Mouse (Mus musculus) hindbrain, embryonic 12.5 days (tissue): ENCODE results near the gene Slc16a12. TPM values are rescaled to one million over a fixed set of nuclear protein-coding genes. Genes with fewer than 3 reads are reported as not detected.

Experiments used
- ATAC-seq: fragments of 200-750 bp; cut with Nextera tagmentation; 2 replicates; pipeline ENCODE4 v1.8.0; 2017; ENCODE audit warnings: moderate TSS enrichment; ENCODE audit not compliant: low FRiP score
- H3K27ac ChIP-seq: fragments of 300-500 bp; sonication (generic); 2 replicates; pipeline ENCODE4 v1.5.1; 2016; ENCODE audit warnings: mild to moderate bottlenecking
- H3K27me3 ChIP-seq: fragments of 300-500 bp; sonication (generic); 2 replicates; pipeline ENCODE4 v1.6.1; 2016; ENCODE audit warnings: mild to moderate bottlenecking
- H3K36me3 ChIP-seq: fragments of 300-500 bp; sonication (generic); 2 replicates; pipeline ENCODE4 v1.6.1; 2016; ENCODE audit warnings: mild to moderate bottlenecking
- H3K4me1 ChIP-seq: fragments of 300-500 bp; sonication (generic); 2 replicates; pipeline ENCODE4 v1.6.1; 2016
- H3K4me2 ChIP-seq: fragments of 300-500 bp; sonication (generic); replicated peaks from 2 replicates; pipeline ENCODE4 v1.6.1; 2016; ENCODE audit warnings: mild to moderate bottlenecking
- H3K4me3 ChIP-seq: fragments of 300-500 bp; sonication (generic); 2 replicates; pipeline ENCODE4 v1.5.1; 2016; ENCODE audit warnings: mild to moderate bottlenecking
- H3K9ac ChIP-seq: fragments of 300-500 bp; sonication (generic); 2 replicates; pipeline ENCODE4 v1.6.1; 2016; ENCODE audit warnings: mild to moderate bottlenecking, moderate library complexity
- H3K9me3 ChIP-seq: fragments of 300-500 bp; sonication (generic); replicated peaks from 2 replicates; pipeline ENCODE4 v1.6.1; 2016; ENCODE audit warnings: mild to moderate bottlenecking
- WGBS: fragments of 180-500 bp; shearing (Covaris S2); methylation state at CpG from one replicate; pipeline ENCODE4 v1.1.7; 2016; 5-methylcytosine and 5-hydroxymethylcytosine counted together
- polyA plus RNA-seq: library from polyadenylated mRNA; unstranded; fragments of >200 nt; fragmentation: Nextera tagmentation; extraction: Ambion mirVana; gene quantifications from 2 replicates; pipeline ENCODE4 v1.2.1, GENCODE M21; 2016

The Slc16a12 gene
- polyA plus RNA-seq, 1 experiment from 2014 or later: 2.5 TPM

GRCm38 (mm10) chr19:34698432-34698831, 48.7 kb downstream of the Slc16a12 start:
- no peaks in the 10 kb centered on the region for H3K36me3 ChIP-seq
- 76% methylated on average over 3 of the region's 3 CpGs for WGBS

DNA sequence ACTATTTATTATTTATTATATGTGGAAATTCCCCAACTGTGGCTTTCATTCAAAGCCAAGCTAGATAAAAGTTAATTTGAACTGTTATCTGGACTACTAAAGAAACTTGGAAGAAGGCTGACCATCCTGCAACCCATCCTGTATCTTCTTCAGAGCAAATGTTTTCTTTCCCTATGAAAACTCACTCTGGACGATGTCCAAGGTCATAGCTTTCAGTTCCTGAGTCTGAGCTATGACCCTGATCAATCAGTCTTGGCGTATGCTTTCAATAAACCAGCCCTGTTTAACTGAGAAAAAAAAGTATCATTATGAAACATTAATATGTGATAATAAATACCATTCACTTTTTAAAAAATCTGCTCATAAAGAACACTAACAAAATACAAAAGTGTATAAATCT, 49.6 kb downstream of the Slc16a12 start:
- H3K4me3 ChIP-seq: no peak overlapping the region
- H3K27me3 ChIP-seq: no peaks in the 10 kb centered on the region
- no peak overlapping the region for H3K27ac ChIP-seq
- 74% methylated on average over 2 of the region's 2 CpGs for WGBS
- H3K4me2 ChIP-seq: no peak overlapping the region
- no peaks in the 10 kb centered on the region for H3K36me3 ChIP-seq
- H3K9me3 ChIP-seq: no peaks in the 10 kb centered on the region
- H3K4me1 ChIP-seq: no peaks in the 10 kb centered on the region
- no peak for ATAC-seq
- H3K9ac ChIP-seq: no peak overlapping the region

More at GRCm38 (mm10) chr19:34698432-34698831, 48.7 kb downstream of the Slc16a12 start:
- H3K9me3 ChIP-seq: no peaks in the 10 kb centered on the region
- H3K4me2 ChIP-seq: no peak overlapping the region
- ATAC-seq: no peak
- H3K4me1 ChIP-seq: no peaks in the 10 kb centered on the region
- no peak overlapping the region for H3K4me3 ChIP-seq
- H3K27ac ChIP-seq: no peak overlapping the region
- no peaks in the 10 kb centered on the region for H3K27me3 ChIP-seq
- H3K9ac ChIP-seq: no peak overlapping the region

DNA sequence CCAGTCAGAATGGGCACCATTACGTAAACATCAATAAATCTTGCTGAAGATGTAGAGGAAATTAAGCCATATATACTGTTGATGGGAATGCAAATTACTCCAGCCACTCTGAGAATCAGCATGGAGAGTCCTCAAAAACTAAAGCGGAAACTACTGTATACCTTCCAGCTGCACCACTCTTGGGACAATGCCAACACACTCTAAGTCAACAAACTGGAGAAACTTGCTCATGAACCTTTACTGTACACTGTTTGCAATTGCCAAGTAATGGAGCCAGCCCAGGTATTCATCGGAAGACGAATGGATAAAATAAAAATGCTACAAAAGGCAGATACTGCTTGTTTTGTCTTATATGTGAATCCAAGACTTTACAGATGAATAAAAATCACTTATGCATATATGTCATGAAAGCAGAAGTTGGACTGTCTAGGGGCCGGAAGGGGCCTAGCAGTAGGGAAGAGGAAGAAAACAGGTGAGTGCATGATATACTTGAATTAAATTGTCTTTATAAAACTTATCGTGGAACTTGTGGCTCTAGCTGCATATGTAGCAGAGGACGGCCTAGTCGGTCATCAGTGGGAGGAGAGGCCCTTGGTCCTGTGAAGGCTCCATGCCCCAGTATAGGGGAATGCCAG, 50.6 kb downstream of the Slc16a12 start:
- Histone ChIP-seq H3K9me3 (no peaks in the 10 kb centered on the region), H3K4me1 (no peaks in the 10 kb centered on the region), H3K27me3 (no peaks in the 10 kb centered on the region), H3K9ac (no peak overlapping the region), H3K4me2 (no peak overlapping the region), H3K36me3 (no peaks in the 10 kb centered on the region), H3K27ac (no peak overlapping the region), H3K4me3 (no peak overlapping the region)
- no peak for ATAC-seq
- WGBS: 93% methylated on average over 8 of the region's 8 CpGs

GRCm38 (mm10) chr19:34691402-34691801, 55.7 kb downstream of the Slc16a12 start:
- Histone ChIP-seq H3K27ac (no peak overlapping the region), H3K4me2 (no peak overlapping the region), H3K9me3 (no peaks in the 10 kb centered on the region), H3K4me3 (no peak overlapping the region), H3K9ac (no peak overlapping the region), H3K4me1 (no peaks in the 10 kb centered on the region), H3K27me3 (no peaks in the 10 kb centered on the region), H3K36me3 (no peaks in the 10 kb centered on the region)
- no peak for ATAC-seq
- WGBS: 85% methylated on average over 6 of the region's 6 CpGs

- ATAC-seq: no peak
- no peak overlapping the region for H3K9ac ChIP-seq
- 100% methylated on average over 1 of the region's 1 CpGs for WGBS
- no peaks in the 10 kb centered on the region for H3K36me3 ChIP-seq
- no peak overlapping the region for H3K4me2 ChIP-seq
- H3K27ac ChIP-seq: no peak overlapping the region
- no peaks in the 10 kb centered on the region for H3K4me1 ChIP-seq
- no peaks in the 10 kb centered on the region for H3K27me3 ChIP-seq
- no peak overlapping the region for H3K4me3 ChIP-seq
- H3K9me3 ChIP-seq: no peaks in the 10 kb centered on the region
Measured at GRCm38 (mm10) chr19:34685530-34685929, 61.6 kb downstream of the Slc16a12 start.

DNA sequence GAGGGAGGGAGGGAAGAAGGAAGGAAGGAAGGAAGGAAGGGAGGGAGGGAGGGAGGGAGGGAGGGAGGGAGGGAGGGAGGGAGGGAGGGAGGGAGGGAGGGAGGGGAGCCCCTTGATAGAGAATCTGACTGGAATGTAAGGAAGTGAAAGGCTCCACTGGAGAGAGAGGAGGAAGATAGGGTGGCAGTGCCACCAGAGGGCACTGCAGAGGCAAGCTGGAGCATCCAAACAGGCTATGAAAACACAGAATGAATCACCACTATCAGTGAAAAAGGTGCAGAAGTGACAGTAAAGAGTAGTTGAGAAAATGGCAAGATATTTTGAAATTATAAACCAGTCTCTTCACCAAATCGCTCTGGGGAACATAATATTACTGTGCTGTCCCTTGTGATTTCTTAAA, 62.2 kb downstream of the Slc16a12 start:
- Histone ChIP-seq H3K36me3 (no peaks in the 10 kb centered on the region), H3K4me1 (no peaks in the 10 kb centered on the region), H3K27me3 (no peaks in the 10 kb centered on the region), H3K27ac (no peak overlapping the region), H3K9ac (no peak overlapping the region), H3K4me2 (no peak overlapping the region), H3K9me3 (no peaks in the 10 kb centered on the region), H3K4me3 (no peak overlapping the region)
- no peak for ATAC-seq
- WGBS: 50% methylated on average over 1 of the region's 1 CpGs

DNA sequence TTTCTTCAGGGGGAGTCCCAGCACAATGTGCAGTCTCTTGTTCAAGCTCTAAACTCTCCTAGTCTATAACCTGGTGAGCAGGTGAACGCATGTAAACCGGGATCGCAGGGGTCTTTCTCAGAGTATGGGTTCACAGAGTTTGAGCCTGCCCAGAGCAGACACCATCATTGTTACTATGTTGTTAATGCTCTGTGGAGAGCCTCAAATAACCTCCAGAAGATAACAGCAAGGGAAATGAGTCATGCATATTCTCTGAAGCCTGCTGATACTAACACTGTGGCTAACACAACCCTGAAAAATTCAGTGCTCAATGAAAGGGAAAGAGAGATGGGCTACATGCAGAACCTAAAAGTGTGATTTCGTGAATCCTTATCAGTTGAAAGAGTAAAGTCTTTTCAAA, 68.7 kb downstream of the Slc16a12 start:
- Histone ChIP-seq H3K9me3 (no peaks in the 10 kb centered on the region), H3K36me3 (no peaks in the 10 kb centered on the region), H3K9ac (no peak overlapping the region), H3K4me2 (no peak overlapping the region), H3K27ac (no peak overlapping the region), H3K4me1 (no peaks in the 10 kb centered on the region), H3K4me3 (no peak overlapping the region), H3K27me3 (no peaks in the 10 kb centered on the region)
- no peak for ATAC-seq
- WGBS: 87% methylated on average over 4 of the region's 4 CpGs

DNA sequence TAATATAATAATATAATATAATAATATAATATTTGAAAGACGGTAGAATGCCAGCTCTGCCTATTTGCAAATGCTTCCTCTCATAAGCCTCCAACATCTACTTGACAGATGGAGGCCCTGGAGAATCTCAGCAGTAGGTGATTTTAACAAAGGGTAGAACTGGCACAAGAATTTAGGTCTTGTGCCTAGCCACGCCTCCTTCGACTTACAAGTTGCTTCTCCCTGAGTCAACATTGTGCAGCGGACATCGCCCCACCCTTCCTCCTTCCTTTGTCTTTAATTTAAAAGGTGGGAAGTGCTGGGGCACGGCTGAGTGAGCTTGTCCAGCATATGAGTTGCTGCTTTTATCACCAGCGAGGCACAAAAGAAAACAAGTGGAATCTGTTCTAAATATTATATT, 73.6 kb downstream of the Slc16a12 start:
- H3K36me3 ChIP-seq: no peaks in the 10 kb centered on the region
- H3K9me3 ChIP-seq: no peaks in the 10 kb centered on the region
- WGBS: 71% methylated on average over 7 of the region's 7 CpGs
- H3K9ac ChIP-seq: no peak overlapping the region
- no peaks in the 10 kb centered on the region for H3K27me3 ChIP-seq
- no peaks in the 10 kb centered on the region for H3K4me1 ChIP-seq
- H3K4me2 ChIP-seq: no peak overlapping the region
- no peak overlapping the region for H3K4me3 ChIP-seq
- no peak overlapping the region for H3K27ac ChIP-seq
- no peak for ATAC-seq

GRCm38 (mm10) chr19:34666127-34666526, 81.0 kb downstream of the Slc16a12 start:
- no peak for ATAC-seq

DNA sequence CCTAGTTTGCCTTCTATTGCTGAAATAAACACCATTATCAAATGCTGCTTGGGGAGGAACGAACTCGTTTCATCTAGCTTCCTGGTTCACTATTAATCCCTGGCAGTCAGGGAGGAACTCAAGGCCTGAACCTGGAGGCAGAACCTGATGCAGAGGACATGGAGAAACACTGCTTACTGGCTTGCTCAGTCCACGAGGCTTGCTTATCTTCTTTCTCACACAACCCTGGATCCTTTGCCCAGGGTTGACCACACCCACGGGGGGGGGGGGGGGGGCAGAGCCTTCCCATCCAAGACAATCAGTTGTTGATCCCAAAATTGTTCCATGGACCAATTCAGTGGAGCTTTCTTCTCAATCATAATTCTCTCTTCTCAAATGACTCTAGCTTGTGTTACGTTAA, 84.3 kb downstream of the Slc16a12 start:
- 58% methylated on average over 5 of the region's 5 CpGs for WGBS

More at GRCm38 (mm10) chr19:34666127-34666526, 81.0 kb downstream of the Slc16a12 start:
- Histone ChIP-seq H3K9me3 (no peaks in the 10 kb centered on the region), H3K36me3 (no peaks in the 10 kb centered on the region), H3K4me2 (no peak overlapping the region), H3K27ac (no peak overlapping the region), H3K9ac (no peak overlapping the region), H3K4me3 (no peak overlapping the region), H3K4me1 (no peaks in the 10 kb centered on the region), H3K27me3 (no peaks in the 10 kb centered on the region)
- WGBS: 1% methylated on average over 5 of the region's 5 CpGs

GRCm38 (mm10) chr19:34662067-34662507, 85.0 kb downstream of the Slc16a12 start:
- H3K4me2 ChIP-seq: peak overlapping the region; percentile 50
- H3K36me3 ChIP-seq: no peaks in the 10 kb centered on the region
- peak; percentile 92 for ATAC-seq
- H3K27me3 ChIP-seq: no peaks in the 10 kb centered on the region
- 17% methylated on average over 13 of the region's 13 CpGs for WGBS
- peak overlapping the region; percentile 29 for H3K4me3 ChIP-seq
- H3K9me3 ChIP-seq: no peaks in the 10 kb centered on the region
- no peak overlapping the region for H3K27ac ChIP-seq
- H3K9ac ChIP-seq: no peak overlapping the region
- H3K4me1 ChIP-seq: no peaks in the 10 kb centered on the region

More for the DNA sequence above, 84.3 kb downstream of the Slc16a12 start:
- Histone ChIP-seq H3K9ac (no peak overlapping the region), H3K4me3 (no peak overlapping the region), H3K36me3 (no peaks in the 10 kb centered on the region), H3K4me2 (peak overlapping the region; percentile 50), H3K9me3 (no peaks in the 10 kb centered on the region), H3K27me3 (no peaks in the 10 kb centered on the region), H3K27ac (no peak overlapping the region), H3K4me1 (no peaks in the 10 kb centered on the region)
- ATAC-seq: no peak

GRCm38 (mm10) chr19:34656511-34657298, 90.4 kb downstream of the Slc16a12 start:
- no peaks in the 10 kb centered on the region for H3K36me3 ChIP-seq
- no peak for ATAC-seq
- 33% methylated on average over 2 of the region's 2 CpGs for WGBS

More at GRCm38 (mm10) chr19:34656511-34657298, 90.4 kb downstream of the Slc16a12 start:
- Histone ChIP-seq H3K4me3 (no peak overlapping the region), H3K27me3 (no peaks in the 10 kb centered on the region), H3K9ac (no peak overlapping the region), H3K9me3 (no peaks in the 10 kb centered on the region), H3K4me1 (no peaks in the 10 kb centered on the region), H3K27ac (no peak overlapping the region), H3K4me2 (no peak overlapping the region)
